Mouse (Mus musculus) lung, postnatal 25 days (tissue): Measurements from ENCODE around the gene Prkaa2.
A peak's percentile ranks its signal among the peaks of the same experiment; 100 is the strongest.
"Not testable (repeated sequence)": the region's sequence is repeated elsewhere in the genome, so short reads cannot be mapped to it uniquely, and the experiment has no call there.

Source experiments
- DNase-seq: peaks from one replicate; pipeline ENCODE4 v3.0.0; 2022; ENCODE audit warnings: low spot score

Gene Prkaa2

GRCm38 (mm10) chr4:105015496-105015895, 94.2 kb downstream of the Prkaa2 start:
- DNase-seq: peak; percentile 5

- DNase-seq: no peak
Measured at GRCm38 (mm10) chr4:105013718-105014117, 96.0 kb downstream of the Prkaa2 start.

- DNase-seq: no peak
Measured at GRCm38 (mm10) chr4:105007360-105008018, 102.2 kb downstream of the Prkaa2 start.

- not testable (repeated sequence) for DNase-seq
Measured at GRCm38 (mm10) chr4:105004649-105005048, 105.0 kb downstream of the Prkaa2 start.

GRCm38 (mm10) chr4:105004135-105004534, 105.6 kb downstream of the Prkaa2 start:
- no peak for DNase-seq

DNA sequence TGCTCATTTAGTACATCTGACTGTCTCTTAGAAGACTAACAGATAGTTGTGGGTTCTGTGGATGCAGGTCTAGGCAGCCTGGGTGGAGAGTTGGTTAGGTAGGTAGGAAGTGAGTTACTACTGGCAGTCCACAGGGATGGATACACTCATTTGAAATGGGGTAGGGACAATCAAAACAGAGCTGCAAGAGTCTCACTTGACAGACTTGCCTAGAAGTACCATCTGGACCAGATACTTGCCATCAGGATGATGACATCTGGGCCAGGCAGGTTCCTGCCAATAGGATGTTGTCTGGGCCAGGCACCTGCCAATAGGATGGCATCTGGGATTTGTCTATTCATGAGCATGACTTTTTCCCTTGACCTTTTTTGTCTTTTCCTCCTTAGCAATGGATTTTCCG, 108.0 kb downstream of the Prkaa2 start:
- DNase-seq: no peak

GRCm38 (mm10) chr4:104999702-105000101, 110.0 kb downstream of the Prkaa2 start:
- no peak for DNase-seq

GRCm38 (mm10) chr4:104993140-104993874, 116.4 kb downstream of the Prkaa2 start:
- DNase-seq: no peak

DNA sequence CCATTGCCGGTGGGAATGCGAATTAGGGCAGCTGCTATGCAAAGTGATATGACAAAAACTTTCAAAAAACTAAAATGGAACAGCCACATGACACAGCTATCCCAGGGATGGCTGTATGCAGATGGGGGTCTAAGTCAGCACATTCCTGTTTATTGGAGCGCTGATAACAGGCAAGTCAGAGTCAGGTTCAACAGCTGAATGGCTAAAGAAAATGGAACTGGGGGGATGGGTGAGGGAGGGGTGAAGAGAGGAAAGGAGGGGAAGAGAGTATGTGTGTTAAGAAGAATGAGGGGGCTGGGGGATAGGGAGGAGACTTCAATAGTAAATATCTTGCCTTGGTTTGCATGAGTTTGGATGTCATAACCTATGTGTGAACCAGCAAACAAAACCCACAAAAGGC, 117.4 kb downstream of the Prkaa2 start:
- DNase-seq: no peak

GRCm38 (mm10) chr4:104990686-104991085, 119.0 kb downstream of the Prkaa2 start:
- no peak for DNase-seq

DNA sequence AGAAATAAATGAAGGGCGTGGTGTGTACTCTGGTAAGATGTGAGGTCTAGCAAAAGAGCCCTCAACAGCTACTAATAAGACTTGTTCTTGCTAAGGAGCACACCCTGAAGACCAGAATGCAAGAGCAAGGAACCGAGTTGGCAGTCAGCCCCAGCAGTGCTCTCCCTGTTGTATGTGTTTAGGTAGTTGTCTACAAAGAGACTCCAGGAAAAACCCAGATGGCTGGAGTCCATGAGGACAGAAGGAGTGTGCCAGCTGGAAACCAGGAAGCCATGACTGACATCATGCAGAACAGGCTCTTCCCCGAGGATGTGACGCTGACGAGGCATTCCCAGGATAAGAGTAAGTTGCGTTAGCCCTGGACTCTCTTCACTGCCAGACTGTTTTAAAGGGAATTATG, 119.7 kb downstream of the Prkaa2 start:
- no peak for DNase-seq

GRCm38 (mm10) chr4:104988709-104989108, 121.0 kb downstream of the Prkaa2 start:
- DNase-seq: no peak

GRCm38 (mm10) chr4:104988102-104988501, 121.6 kb downstream of the Prkaa2 start:
- no peak for DNase-seq

- no peak for DNase-seq
Measured at GRCm38 (mm10) chr4:104987631-104988030, 122.1 kb downstream of the Prkaa2 start.

DNA sequence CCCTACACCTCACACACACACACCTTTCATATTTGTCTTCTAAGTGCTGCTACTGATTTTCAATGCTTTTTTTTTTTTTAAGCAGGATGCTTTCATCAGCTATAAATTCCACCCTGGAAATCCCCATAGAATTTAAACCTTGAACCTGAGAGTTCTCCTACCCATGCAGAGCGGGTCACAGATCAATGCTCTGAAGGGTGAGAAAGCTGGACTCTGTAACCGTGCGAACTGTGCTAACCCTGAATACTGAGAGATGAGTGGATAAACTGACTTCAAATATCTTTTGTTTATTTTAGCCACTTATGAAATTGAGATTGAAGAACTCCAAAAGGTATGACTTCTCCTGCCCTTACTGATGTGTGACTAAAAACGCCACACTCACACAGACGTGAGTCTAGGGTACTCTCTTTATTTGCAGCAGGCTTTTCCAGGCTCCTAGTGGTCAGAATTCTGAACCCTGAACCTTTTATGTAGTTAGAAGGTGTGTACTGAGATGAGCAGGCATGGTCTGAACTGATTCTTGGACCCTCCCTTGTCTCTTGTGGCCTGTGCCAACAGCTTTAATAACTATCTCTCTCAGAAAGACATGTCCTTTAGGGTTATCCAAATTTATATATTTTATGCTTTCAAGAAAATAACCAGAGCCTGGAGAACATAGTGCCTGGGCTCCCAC, 123.6 kb downstream of the Prkaa2 start:
- no peak for DNase-seq
